Mouse (Mus musculus): ENCODE measurements at regions not wholly inside any gene's neighbourhood (a gene's known extent, or its start where the extent isn't known, plus 50 kb on each side); places are given as distances from the start of the nearest gene placed in this dataset.
"Not testable (repeated sequence)": the region's sequence is repeated elsewhere in the genome, so short reads cannot be mapped to it uniquely, and the experiment has no call there.

DNA sequence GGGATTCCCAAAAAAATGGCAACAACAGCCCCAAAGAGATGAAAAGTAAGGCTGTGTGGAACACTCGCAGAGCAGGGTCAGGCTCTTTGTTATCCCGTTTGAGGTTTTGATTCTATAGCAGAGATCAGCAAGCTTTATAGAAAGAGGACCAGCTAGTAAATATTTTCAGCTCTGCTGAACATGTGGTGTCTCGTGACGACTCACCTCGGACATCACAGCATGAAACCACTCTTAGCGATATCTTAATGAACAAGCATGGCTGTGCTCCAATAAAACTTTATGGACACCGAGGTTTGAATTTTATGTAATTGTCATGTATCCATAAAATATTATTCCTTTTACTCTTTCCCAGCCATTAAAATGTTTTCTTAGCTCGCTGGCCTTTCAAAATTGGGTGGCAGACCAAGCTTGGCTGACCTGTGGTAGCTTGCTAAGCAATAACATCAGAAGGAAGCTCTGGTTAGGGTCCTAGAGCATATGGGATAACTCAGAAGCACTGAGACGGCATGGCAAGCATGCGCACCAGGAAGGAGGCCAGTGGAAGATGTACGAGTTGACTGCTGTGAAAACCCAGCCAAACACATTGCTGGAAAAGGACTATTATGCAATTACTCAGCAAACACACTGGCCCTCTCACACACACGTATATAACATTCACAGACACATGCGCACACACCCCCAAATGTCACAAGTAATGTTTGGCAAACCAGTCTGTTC lies 81.4 kb upstream of the Gm12728 start:
- no peak for ATAC-seq (replicated peaks; ENCODE audit: poor library complexity, severe bottlenecking)

DNA sequence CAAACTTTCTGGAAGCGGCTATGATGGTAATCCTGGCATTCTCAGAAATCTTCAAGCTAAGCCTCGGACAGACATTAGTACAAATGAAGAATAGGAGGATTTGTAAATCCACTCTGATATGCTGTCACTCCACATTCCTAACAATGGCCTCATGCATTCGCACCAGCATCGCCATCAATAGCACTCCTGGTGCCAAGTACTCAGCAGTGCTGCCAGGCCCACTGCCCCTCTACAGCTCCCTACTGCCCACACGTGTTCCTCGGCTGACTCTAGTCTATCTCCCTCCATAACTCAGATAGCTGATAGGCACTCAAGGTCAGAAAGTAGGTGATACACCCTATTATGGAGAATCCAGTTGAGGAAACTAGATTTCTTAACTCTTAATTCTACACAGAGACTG lies 75.7 kb upstream of the Gm12728 start:
- ATAC-seq (replicated peaks; ENCODE audit: poor library complexity, severe bottlenecking): no peak

DNA sequence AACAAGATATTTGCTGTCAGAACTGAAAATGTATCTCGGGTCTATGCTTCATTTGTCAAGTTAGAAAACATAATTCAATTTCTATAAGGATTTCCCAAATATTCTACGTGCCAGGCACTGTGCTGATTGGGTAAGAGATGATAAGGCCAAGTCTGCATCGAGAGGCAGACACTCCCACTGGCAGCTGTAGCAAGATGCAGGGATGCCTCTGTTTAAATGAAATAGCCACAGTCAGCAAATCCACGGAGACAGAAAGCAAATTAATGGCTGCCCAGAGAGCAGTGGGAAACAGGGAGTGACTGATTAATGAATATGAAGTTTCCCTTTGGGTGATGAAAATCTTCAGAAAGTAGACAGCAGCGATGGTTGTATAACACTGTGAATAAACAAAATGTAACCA lies 71.6 kb upstream of the Gm12728 start:
- no peak for ATAC-seq (replicated peaks; ENCODE audit: poor library complexity, severe bottlenecking)

DNA sequence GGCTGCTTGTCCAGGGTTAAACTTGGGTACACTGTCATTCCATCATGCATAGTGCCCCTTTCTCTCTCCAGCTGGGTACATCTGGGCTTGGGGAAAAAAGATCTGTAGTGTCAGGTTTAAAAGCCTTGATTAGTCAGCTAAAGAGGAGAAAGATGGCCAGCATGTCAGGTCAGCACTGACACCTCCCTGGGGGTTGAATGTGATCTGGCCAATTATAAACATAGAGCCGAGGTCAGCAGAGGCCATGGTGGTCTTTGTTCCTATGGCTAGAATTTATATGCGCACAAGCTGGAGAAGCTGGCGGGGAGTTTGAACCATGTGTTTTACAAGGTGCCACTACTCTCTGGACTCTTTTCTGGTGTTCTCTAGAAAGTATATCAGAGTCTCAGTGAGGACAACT lies 61.0 kb upstream of the Gm12728 start:
- no peak for ATAC-seq (replicated peaks; ENCODE audit: poor library complexity, severe bottlenecking)

DNA sequence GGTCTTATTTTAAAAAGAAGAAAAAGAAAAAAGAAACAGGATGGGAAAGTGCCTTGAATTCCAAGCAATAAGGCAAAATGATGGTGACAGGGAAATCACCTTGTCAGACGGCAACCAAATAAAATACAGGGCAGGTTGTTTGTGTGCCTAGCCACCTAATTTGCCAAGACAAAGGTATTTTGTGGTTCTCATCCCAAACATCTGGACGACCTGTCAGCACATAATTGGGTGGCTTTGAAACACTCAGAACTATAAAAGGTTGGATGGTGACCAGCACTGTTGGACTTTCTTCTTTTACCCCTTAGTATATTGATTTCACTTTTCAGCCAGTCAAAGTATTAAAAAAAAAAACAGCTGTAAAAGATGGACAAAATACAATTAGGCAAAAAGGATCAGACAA lies 58.8 kb upstream of the Gm12728 start:
- no peak for ATAC-seq (replicated peaks; ENCODE audit: poor library complexity, severe bottlenecking)

DNA sequence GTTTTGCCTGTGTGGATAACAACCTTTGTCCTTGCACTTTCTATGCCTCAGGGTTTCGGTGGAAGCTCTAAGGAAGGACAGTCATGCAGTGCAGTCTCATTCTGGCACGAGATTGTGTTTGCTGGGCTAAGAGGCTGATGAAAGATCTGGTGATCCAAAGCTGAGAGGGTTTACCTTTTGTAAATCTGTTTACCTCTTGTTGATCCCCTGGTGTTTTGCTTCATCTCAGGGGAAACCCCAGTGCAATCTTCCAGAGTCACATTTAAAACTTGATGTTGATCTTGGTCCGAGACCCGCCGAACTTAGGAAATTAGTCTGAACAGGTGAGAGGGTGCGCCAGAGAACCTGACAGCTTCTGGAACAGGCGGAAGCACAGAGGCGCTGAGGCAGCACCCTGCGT lies 54.6 kb upstream of the Gm12728 start:
- ATAC-seq (replicated peaks; ENCODE audit: poor library complexity, severe bottlenecking): not testable (repeated sequence)

All from granulocyte monocyte progenitor cell, adult 5-6 weeks (primary cell).